Mouse (Mus musculus): ENCODE measurements around the gene Kng1. TPM values are rescaled to one million over a fixed set of nuclear protein-coding genes. Genes with fewer than 3 reads are reported as not detected.
"Not testable (repeated sequence)": the region's sequence is repeated elsewhere in the genome, so short reads cannot be mapped to it uniquely, and the experiment has no call there.

Kng1 gene
- polyA plus RNA-seq, 1 experiment from 2014 or later = not detected

DNA sequence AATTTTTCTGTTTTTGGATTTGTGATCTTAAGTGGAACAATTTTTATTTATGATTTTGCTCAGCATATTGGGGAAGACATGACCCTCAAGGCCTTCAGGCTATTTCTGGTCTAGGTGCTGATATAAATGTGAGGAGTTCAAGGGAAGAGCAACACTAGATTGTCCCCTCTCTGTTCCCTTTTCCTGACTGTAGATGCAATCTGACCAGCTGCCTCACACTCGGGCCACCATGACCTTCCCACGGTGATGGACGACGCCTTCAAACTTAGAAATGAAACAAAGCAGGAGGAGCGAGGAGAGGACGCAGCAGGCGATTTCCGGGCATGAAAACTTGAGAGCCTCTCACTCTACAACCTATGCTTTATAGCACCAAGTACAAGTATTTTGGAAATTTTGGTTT is 29.5 kb downstream of the Kng1 start:
- not testable (repeated sequence) for H3K9me3 ChIP-seq (ENCODE audit: control insufficient read depth, low read length); H3K9ac ChIP-seq (ENCODE audit: low read length); H3K4me3 ChIP-seq (ENCODE audit: low read depth, low read length); H3K4me2 ChIP-seq (ENCODE audit: low read depth); H3K27me3 ChIP-seq (ENCODE audit: control insufficient read depth, insufficient read depth, low read length); H3K27ac ChIP-seq (ENCODE audit: low read depth, low read length); H3K36me3 ChIP-seq (ENCODE audit: control insufficient read depth, insufficient read depth, low read length); ATAC-seq (ENCODE audit: insufficient read depth, low FRiP score, low TSS enrichment); DNase-seq (ENCODE audit: low spot score); H3K4me1 ChIP-seq (ENCODE audit: control insufficient read depth, insufficient read depth, low read length)
- 77% methylated on average over 8 of the region's 8 CpGs for WGBS

DNA sequence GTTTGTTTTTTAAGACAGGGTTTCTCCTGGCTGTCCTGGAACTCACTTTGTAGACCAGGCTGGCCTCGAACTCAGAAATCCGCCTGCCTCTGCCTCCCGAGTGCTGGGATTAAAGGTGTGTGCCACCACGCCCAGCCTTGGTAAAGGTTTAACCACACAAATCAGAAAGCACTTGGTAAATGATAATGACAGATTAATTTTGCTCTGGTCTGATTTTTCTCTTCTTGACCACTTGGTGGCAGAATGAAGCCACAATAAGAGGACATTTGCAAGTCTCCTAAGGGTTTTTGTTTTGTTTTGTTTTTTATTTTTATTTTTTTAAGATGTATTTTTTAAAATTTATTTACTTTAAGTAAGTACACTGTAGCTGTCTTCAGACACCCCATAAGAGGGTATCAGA is 30.0 kb downstream of the Kng1 start:
- H3K4me1 ChIP-seq (ENCODE audit: control insufficient read depth, insufficient read depth, low read length); H3K4me3 ChIP-seq (ENCODE audit: low read depth, low read length); H3K9me3 ChIP-seq (ENCODE audit: control insufficient read depth, low read length); ATAC-seq (ENCODE audit: insufficient read depth, low FRiP score, low TSS enrichment); H3K27me3 ChIP-seq (ENCODE audit: control insufficient read depth, insufficient read depth, low read length); H3K27ac ChIP-seq (ENCODE audit: low read depth, low read length); H3K36me3 ChIP-seq (ENCODE audit: control insufficient read depth, insufficient read depth, low read length); DNase-seq (ENCODE audit: low spot score); H3K4me2 ChIP-seq (ENCODE audit: low read depth); H3K9ac ChIP-seq (ENCODE audit: low read length): not testable (repeated sequence)
- WGBS = 68% methylated on average over 4 of the region's 4 CpGs

DNA sequence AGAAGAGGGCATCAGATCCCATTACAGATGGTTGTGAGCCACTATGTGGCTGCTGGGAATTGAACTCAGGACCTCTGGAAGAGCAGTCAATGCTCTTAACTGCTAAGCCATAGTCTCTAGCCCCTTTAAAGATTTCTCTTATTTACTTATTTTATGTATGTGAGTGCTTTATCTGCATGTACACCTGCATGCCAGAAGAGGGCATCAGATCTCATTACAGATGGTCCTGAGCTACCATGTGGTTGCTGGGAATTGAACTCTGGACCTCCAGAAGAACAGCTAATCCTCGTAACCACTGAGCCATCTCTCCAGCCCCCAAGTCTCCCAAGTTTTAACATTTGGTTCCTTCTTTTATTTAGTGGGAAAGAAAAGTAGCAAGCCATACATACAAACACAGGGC is 30.8 kb downstream of the Kng1 start:
- WGBS = 89% methylated on average over 1 of the region's 1 CpGs
- DNase-seq (ENCODE audit: low spot score); H3K4me3 ChIP-seq (ENCODE audit: low read depth, low read length); H3K9me3 ChIP-seq (ENCODE audit: control insufficient read depth, low read length); H3K36me3 ChIP-seq (ENCODE audit: control insufficient read depth, insufficient read depth, low read length); H3K9ac ChIP-seq (ENCODE audit: low read length); ATAC-seq (ENCODE audit: insufficient read depth, low FRiP score, low TSS enrichment); H3K27me3 ChIP-seq (ENCODE audit: control insufficient read depth, insufficient read depth, low read length); H3K27ac ChIP-seq (ENCODE audit: low read depth, low read length); H3K4me2 ChIP-seq (ENCODE audit: low read depth); H3K4me1 ChIP-seq (ENCODE audit: control insufficient read depth, insufficient read depth, low read length): not testable (repeated sequence)

DNA sequence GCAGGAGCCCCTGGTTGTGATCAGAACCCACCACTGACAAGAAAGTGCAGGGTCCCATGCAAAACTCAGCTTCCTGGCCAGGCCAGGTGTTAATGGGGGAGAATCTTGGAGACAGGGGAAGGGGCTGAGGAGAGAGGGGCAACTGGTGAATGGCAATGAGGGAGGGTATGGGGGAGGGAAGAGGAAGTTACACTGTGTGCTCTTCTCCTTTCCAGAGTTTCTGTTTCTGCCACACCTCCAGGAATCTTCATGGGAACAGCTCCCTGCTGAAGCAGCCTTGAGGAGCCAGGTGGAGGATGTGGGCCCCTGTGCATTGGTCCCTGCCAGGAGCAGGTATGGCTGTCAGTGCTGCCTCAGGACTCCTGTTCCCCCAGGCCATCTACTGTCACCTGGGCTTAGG is 33.7 kb downstream of the Kng1 start:
- not testable (repeated sequence) for H3K9ac ChIP-seq (ENCODE audit: low read length); H3K27me3 ChIP-seq (ENCODE audit: control insufficient read depth, insufficient read depth, low read length); H3K4me1 ChIP-seq (ENCODE audit: control insufficient read depth, insufficient read depth, low read length); H3K4me3 ChIP-seq (ENCODE audit: low read depth, low read length); ATAC-seq (ENCODE audit: insufficient read depth, low FRiP score, low TSS enrichment); H3K9me3 ChIP-seq (ENCODE audit: control insufficient read depth, low read length); H3K36me3 ChIP-seq (ENCODE audit: control insufficient read depth, insufficient read depth, low read length); H3K27ac ChIP-seq (ENCODE audit: low read depth, low read length); DNase-seq (ENCODE audit: low spot score); H3K4me2 ChIP-seq (ENCODE audit: low read depth)

DNA sequence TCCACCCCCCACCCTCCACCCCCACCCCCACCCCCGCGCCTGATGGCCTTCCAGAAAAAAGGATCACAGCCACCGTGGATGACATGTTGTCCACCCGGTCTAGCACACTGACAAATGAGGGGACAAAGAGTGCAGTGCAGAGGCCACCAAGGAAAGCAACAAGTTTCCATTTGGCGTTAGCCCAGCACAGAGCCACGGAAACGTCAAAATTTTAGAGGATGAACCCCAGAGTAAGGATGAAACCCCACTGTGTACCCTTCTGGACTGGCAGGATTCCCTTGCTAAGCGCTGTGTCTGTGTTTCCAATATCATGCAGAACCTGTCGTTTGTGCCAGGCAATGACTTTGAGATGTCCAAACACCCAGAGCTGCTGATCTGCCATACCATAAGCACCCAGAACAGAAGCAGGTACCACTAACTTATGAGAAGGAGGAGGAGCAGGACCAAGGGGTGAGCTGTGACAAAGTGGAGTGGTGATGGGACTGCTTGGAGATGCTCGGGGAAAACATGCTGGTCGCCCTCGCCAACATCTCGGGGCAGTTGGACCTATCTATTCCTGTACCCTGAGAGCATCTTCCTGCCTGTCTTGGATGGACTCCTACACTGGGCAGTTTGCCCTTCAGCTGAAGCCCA is 35.8 kb downstream of the Kng1 start:
- Histone ChIP-seq H3K27ac (ENCODE audit: low read depth, low read length) (no peak overlapping the region), H3K27me3 (ENCODE audit: control insufficient read depth, insufficient read depth, low read length) (no peaks in the 10 kb centered on the region), H3K9me3 (ENCODE audit: control insufficient read depth, low read length) (no peaks in the 10 kb centered on the region), H3K4me2 (ENCODE audit: low read depth) (no peak overlapping the region), H3K4me3 (ENCODE audit: low read depth, low read length) (no peak overlapping the region), H3K36me3 (ENCODE audit: control insufficient read depth, insufficient read depth, low read length) (no peaks in the 10 kb centered on the region), H3K4me1 (ENCODE audit: control insufficient read depth, insufficient read depth, low read length) (no peaks in the 10 kb centered on the region), H3K9ac (ENCODE audit: low read length) (no peak overlapping the region)
- DNase-seq (ENCODE audit: low spot score) (no peak), ATAC-seq (ENCODE audit: insufficient read depth, low FRiP score, low TSS enrichment) (no peak)
- WGBS = 78% methylated on average over 13 of the region's 13 CpGs

DNA sequence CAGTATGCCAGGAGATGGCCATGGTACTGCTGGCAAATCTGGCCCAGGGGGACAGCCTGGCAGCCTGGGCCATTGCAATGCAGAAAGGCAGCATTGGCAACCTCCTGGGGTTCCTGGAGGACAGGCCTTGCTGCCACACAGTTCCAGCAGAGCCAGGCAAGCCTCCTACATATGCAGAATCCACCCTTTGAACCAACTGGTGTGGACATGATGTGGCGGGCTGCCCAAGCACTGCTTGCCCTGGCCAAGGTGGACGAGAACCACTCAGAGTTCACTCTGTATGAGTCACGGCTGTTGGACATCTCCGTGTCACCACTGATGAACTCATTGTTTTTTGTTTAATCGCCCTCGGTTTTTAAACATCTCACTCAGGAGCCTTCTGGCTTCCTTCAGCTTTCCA is 36.5 kb downstream of the Kng1 start:
- no peaks in the 10 kb centered on the region for H3K27me3 ChIP-seq (ENCODE audit: control insufficient read depth, insufficient read depth, low read length)
- no peaks in the 10 kb centered on the region for H3K36me3 ChIP-seq (ENCODE audit: control insufficient read depth, insufficient read depth, low read length)
- ATAC-seq (ENCODE audit: insufficient read depth, low FRiP score, low TSS enrichment) = no peak
- DNase-seq (ENCODE audit: low spot score) = no peak
- no peak overlapping the region for H3K4me2 ChIP-seq (ENCODE audit: low read depth)
- no peak overlapping the region for H3K27ac ChIP-seq (ENCODE audit: low read depth, low read length)
- WGBS = 94% methylated on average over 6 of the region's 6 CpGs
- no peaks in the 10 kb centered on the region for H3K4me1 ChIP-seq (ENCODE audit: control insufficient read depth, insufficient read depth, low read length)
- no peak overlapping the region for H3K4me3 ChIP-seq (ENCODE audit: low read depth, low read length)
- H3K9me3 ChIP-seq (ENCODE audit: control insufficient read depth, low read length) = no peaks in the 10 kb centered on the region
- no peak overlapping the region for H3K9ac ChIP-seq (ENCODE audit: low read length)

DNA sequence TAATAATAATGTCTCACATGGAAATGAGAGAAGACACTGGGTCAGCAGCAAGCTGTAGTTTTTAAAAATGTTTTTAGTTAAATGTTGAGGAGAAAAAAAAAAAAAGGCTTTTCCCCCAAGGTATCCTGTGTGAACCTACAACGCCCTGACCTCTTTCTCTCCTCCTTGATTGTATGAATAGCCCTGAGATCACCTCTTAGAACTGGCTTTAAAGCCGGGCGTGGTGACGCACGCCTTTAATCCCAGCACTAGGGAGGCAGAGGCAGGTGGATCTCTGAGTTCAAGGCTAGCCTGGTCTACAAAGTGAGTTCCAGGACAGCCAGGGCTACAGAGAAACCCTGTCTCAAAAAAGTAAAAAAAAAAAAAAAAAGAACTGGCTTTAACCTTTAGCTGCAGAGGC is 37.9 kb downstream of the Kng1 start:
- not testable (repeated sequence) for H3K27ac ChIP-seq (ENCODE audit: low read depth, low read length); H3K9me3 ChIP-seq (ENCODE audit: control insufficient read depth, low read length); H3K4me1 ChIP-seq (ENCODE audit: control insufficient read depth, insufficient read depth, low read length); DNase-seq (ENCODE audit: low spot score); H3K9ac ChIP-seq (ENCODE audit: low read length); H3K4me3 ChIP-seq (ENCODE audit: low read depth, low read length); H3K36me3 ChIP-seq (ENCODE audit: control insufficient read depth, insufficient read depth, low read length); ATAC-seq (ENCODE audit: insufficient read depth, low FRiP score, low TSS enrichment); H3K27me3 ChIP-seq (ENCODE audit: control insufficient read depth, insufficient read depth, low read length); H3K4me2 ChIP-seq (ENCODE audit: low read depth)
- 93% methylated on average over 5 of the region's 5 CpGs for WGBS

DNA sequence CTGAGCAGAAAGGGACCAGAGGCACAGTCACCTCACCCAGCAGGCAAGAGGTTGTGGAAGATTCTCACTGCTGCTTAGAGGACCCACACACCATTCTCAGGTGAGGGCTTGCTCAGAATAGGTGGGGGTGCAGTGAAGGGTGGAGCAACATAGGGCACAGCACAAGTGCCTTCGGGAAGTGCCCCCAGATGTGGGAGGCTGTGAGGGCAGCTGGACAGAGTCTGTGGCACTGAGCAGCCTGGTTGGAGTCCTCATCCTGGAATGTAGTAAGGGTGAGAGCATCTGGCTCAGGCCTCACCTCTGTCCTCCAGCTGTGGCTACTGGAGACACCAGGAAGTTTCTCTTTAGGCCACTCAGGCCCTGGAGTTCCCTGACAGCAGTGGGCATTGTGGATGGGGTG is 39.2 kb downstream of the Kng1 start:
- H3K36me3 ChIP-seq (ENCODE audit: control insufficient read depth, insufficient read depth, low read length); H3K9ac ChIP-seq (ENCODE audit: low read length); H3K4me1 ChIP-seq (ENCODE audit: control insufficient read depth, insufficient read depth, low read length); H3K27ac ChIP-seq (ENCODE audit: low read depth, low read length); H3K4me2 ChIP-seq (ENCODE audit: low read depth); H3K4me3 ChIP-seq (ENCODE audit: low read depth, low read length); ATAC-seq (ENCODE audit: insufficient read depth, low FRiP score, low TSS enrichment); DNase-seq (ENCODE audit: low spot score); H3K27me3 ChIP-seq (ENCODE audit: control insufficient read depth, insufficient read depth, low read length); H3K9me3 ChIP-seq (ENCODE audit: control insufficient read depth, low read length): not testable (repeated sequence)
- WGBS = 85% methylated on average over 1 of the region's 1 CpGs

DNA sequence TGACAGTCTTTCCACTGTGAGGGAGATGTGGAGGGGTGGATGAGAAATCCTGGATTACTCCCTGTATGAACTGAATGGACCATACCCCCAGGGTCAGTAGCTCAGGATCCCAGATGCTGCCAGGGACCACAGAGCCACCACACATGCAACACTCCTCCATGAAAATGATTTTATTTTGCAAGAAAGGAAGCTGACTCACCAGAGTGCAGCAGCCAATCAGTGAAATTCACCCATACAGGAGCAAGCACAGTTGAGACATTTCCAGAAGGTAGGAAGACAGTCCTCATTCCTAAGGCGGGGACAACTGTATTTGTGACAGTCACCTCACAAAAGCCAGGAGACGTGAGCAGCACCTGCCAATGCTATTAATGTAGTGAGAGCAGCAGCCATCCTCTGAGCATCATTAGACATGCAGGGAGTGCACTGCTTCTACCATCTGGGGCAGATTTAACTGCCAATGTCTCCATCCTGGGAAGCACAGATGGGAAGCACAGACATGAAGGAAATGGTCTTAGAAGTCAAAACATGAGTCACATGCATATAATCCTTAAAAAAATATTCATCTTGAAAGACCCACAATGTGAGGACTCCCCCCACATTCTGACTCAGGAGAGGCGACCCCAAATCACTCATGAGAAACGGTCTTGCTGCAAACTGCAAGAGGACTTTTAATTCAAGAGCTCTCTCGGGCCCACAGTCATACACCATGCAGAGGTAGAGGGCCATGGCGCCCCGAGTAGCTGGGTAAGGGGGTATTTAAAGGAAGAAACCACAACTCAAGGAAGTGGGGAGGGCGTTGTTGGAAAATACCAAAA is 39.8 kb downstream of the Kng1 start:
- 82% methylated on average over 8 of the region's 8 CpGs for WGBS
- not testable (repeated sequence) for H3K9me3 ChIP-seq (ENCODE audit: control insufficient read depth, low read length); DNase-seq (ENCODE audit: low spot score); H3K9ac ChIP-seq (ENCODE audit: low read length); H3K4me3 ChIP-seq (ENCODE audit: low read depth, low read length); ATAC-seq (ENCODE audit: insufficient read depth, low FRiP score, low TSS enrichment); H3K27me3 ChIP-seq (ENCODE audit: control insufficient read depth, insufficient read depth, low read length); H3K27ac ChIP-seq (ENCODE audit: low read depth, low read length); H3K4me2 ChIP-seq (ENCODE audit: low read depth); H3K36me3 ChIP-seq (ENCODE audit: control insufficient read depth, insufficient read depth, low read length); H3K4me1 ChIP-seq (ENCODE audit: control insufficient read depth, insufficient read depth, low read length)
